Mouse (Mus musculus) lung, embryonic 16.5 days (tissue): Measurements from ENCODE around the gene Ctcfl. TPM values are rescaled to one million over a fixed set of nuclear protein-coding genes. Genes with fewer than 3 reads are reported as not detected.

Source experiments
- ATAC-seq: fragments of 200-750 bp; cut with Nextera tagmentation; 2 replicates; pipeline ENCODE4 v1.8.0; 2017; ENCODE audit warnings: low read depth, mild to moderate bottlenecking, moderate library complexity
- H3K27ac ChIP-seq: fragments of 300-500 bp; sonication (generic); 2 replicates; pipeline ENCODE4 v1.5.1; 2014; ENCODE audit warnings: mild to moderate bottlenecking, control low read depth, low read length
- H3K27me3 ChIP-seq: fragments of 300-500 bp; sonication (generic); 2 replicates; pipeline ENCODE4 v1.6.1; 2014; ENCODE audit warnings: low read depth, low read length, mixed read lengths; ENCODE audit not compliant: control insufficient read depth, insufficient read depth
- H3K36me3 ChIP-seq: fragments of 300-500 bp; sonication (generic); 2 replicates; pipeline ENCODE4 v1.6.1; 2014; ENCODE audit warnings: low read length; ENCODE audit not compliant: control insufficient read depth, insufficient read depth
- H3K4me1 ChIP-seq: fragments of 300-500 bp; sonication (generic); replicated peaks from 2 replicates; pipeline ENCODE4 v1.6.1; 2014; ENCODE audit warnings: low read length, mixed read lengths; ENCODE audit not compliant: control insufficient read depth, insufficient read depth
- H3K4me2 ChIP-seq: fragments of 300-500 bp; sonication (generic); 2 replicates; pipeline ENCODE4 v1.6.1; 2014; ENCODE audit warnings: low read depth, low read length, control low read depth
- H3K4me3 ChIP-seq: fragments of 300-500 bp; sonication (generic); 2 replicates; pipeline ENCODE4 v1.5.1; 2014; ENCODE audit warnings: mild to moderate bottlenecking, low read length, control low read depth
- H3K9ac ChIP-seq: fragments of 300-500 bp; sonication (generic); 2 replicates; pipeline ENCODE4 v1.6.1; 2014; ENCODE audit warnings: low read length, control low read depth
- H3K9me3 ChIP-seq: fragments of 300-500 bp; sonication (generic); 2 replicates; pipeline ENCODE4 v1.6.1; 2016; ENCODE audit warnings: low read length; ENCODE audit not compliant: control insufficient read depth
- WGBS: fragments of 180-500 bp; shearing (Covaris S2); extraction: QIAGEN DNeasy Blood & Tissue Kit; methylation state at CpG from one replicate; pipeline ENCODE4 v1.1.7; 2014; 5-methylcytosine and 5-hydroxymethylcytosine counted together
- polyA plus RNA-seq: library from polyadenylated mRNA; unstranded; fragments of >200 nt; fragmentation: Nextera tagmentation; extraction: Ambion mirVana; gene quantifications from 2 replicates; pipeline ENCODE4 v1.2.1, GENCODE M21; 2015

The Ctcfl gene
- polyA plus RNA-seq: 0.10 and 0.16 TPM in 2 replicates

DNA sequence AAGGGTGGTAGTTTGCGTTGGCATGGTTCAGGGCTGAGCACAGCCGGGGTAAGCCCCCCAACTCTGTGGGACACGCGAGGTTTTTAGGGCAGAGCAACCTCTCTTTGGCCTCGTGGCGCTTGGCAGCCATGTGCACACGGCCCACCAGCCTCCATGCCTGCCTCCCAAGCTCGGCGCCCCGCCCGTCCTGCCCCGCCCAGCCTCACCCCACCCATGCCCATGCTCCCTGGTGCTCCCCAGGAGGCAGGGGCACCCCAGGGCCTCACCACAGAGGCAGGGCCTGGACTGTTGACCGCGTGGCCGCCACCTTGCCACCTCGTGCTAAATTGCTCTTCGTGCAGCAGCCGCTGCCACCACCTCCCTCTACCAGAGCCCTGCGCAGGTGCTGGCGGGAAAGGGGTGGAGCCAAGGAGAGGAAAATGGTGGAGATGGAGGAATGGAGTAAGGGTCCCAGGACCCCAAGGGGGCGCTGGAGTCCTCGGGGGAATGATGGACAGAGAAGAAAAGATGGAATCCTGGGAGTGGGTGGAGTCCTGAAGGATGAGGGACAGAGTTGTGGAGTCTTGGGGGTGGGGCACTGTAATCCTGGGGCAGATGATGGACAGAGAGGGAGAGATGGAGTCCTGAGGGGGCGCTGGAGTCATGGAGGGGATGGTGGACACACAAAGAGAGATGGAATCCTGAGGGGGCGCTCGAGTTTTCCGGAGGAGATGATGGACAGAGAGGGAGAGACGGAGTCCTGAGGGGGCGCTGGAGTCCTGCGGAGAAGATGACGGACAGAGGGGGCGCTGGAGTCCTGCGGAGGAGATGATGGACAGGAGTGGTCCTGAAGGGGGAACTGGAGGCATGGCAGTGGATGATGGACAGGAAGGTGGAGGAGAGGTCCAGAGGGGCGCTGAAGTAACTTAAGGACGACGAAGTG lies at the start of gene Ctcfl:
Gene Ctcfl, minus strand, starts transcription at position 503 of the 922 bp plus-strand sequence.
- no peak for ATAC-seq
- H3K36me3 ChIP-seq: no peaks in the 10 kb centered on the region

GRCm38 (mm10) chr2:173168411-173168851 lies 49.1 kb upstream of the Ctcfl start:
- Histone ChIP-seq H3K27me3 (peaks cover 18% of the 10 kb centered on the region), H3K9me3 (no peaks in the 10 kb centered on the region), H3K4me2 (no peak overlapping the region), H3K4me3 (no peak overlapping the region), H3K27ac (no peak overlapping the region), H3K36me3 (no peaks in the 10 kb centered on the region), H3K9ac (no peak overlapping the region), H3K4me1 (peaks cover 14% of the 10 kb centered on the region)
- 59% methylated on average over 5 of the region's 5 CpGs for WGBS
- ATAC-seq: no peak

More for the DNA sequence above, at the start of gene Ctcfl:
- Histone ChIP-seq H3K4me3 (no peak within 1 kb of the TSS), H3K9me3 (no peaks in the 10 kb centered on the region), H3K27ac (no peak within 1 kb of the TSS), H3K27me3 (no peaks in the 10 kb centered on the region), H3K4me1 (no peaks in the 10 kb centered on the region), H3K9ac (no peak within 1 kb of the TSS), H3K4me2 (no peak within 1 kb of the TSS)
- WGBS: 86% methylated on average over 35 of the region's 35 CpGs

DNA sequence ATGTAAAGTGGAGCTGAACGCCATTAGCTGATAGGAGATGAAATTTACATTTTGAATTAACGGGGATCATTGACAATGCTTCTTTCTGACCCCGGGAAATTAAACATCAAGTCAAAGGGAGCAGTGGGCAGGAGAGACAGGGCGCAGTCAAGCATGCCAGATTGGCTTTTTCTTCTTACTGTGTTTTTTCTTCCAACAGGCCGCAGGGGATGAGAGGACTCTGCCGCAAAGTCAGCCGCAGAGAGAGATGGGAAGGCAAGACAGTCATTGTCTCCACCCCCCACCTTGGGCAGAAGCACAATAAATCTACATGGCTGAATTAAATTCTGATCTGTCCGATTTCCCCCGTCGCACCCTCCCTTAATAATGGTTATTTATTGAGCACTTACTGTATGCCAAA lies 46.0 kb upstream of the Ctcfl start:
- WGBS: 80% methylated on average over 10 of the region's 10 CpGs
- no peak overlapping the region for H3K9ac ChIP-seq
- no peaks in the 10 kb centered on the region for H3K4me1 ChIP-seq
- no peaks in the 10 kb centered on the region for H3K9me3 ChIP-seq
- H3K4me3 ChIP-seq: no peak overlapping the region
- H3K27me3 ChIP-seq: peaks cover under 1% of the 10 kb centered on the region; the same call in 1 of the 2 replicates
- no peak overlapping the region for H3K27ac ChIP-seq
- ATAC-seq: no peak
- no peaks in the 10 kb centered on the region for H3K36me3 ChIP-seq
- H3K4me2 ChIP-seq: no peak overlapping the region

DNA sequence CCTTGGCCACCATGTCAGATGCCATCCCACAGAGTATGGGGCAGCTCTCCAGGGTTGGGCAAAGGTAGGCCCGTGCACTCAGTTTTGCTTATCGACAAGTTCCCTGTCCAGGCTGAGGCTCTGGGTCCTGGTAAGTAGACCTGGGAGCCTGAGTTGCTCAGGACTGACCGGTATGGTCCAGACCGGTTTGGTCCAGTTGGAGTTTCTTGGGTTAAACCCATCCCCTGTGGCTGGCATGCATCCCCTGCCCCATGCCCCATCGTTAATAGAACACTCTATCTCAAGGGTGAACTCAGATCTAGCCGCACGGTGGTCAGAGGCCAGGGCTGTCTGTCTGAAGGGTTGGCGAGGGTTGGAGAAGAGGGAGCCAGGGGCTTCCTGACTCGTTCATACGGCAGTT lies 45.6 kb upstream of the Ctcfl start:
- Histone ChIP-seq H3K9me3 (no peaks in the 10 kb centered on the region), H3K4me2 (no peak overlapping the region), H3K9ac (no peak overlapping the region), H3K4me1 (no peaks in the 10 kb centered on the region), H3K36me3 (no peaks in the 10 kb centered on the region), H3K4me3 (no peak overlapping the region), H3K27ac (no peak overlapping the region), H3K27me3 (no peaks in the 10 kb centered on the region)
- no peak for ATAC-seq
- 80% methylated on average over 10 of the region's 10 CpGs for WGBS

- 0 out of 2 replicates have a peak, but pooled peaks cover 2% of the 10 kb centered on the region for H3K4me1 ChIP-seq
- WGBS: 35% methylated on average over 2 of the region's 2 CpGs
- ATAC-seq: no peak
- no peak overlapping the region for H3K4me2 ChIP-seq
- no peak overlapping the region for H3K4me3 ChIP-seq
- H3K9ac ChIP-seq: no peak overlapping the region
- H3K36me3 ChIP-seq: no peaks in the 10 kb centered on the region
- no peaks in the 10 kb centered on the region for H3K27me3 ChIP-seq
- H3K9me3 ChIP-seq: no peaks in the 10 kb centered on the region
- H3K27ac ChIP-seq: no peak overlapping the region
These were observed 45.0 kb upstream of the Ctcfl start for GRCm38 (mm10) chr2:173164358-173164757.

- Histone ChIP-seq H3K4me3 (no peak overlapping the region), H3K27me3 (no peaks in the 10 kb centered on the region), H3K4me1 (0 out of 2 replicates have a peak, but pooled peaks cover 2% of the 10 kb centered on the region), H3K9me3 (no peaks in the 10 kb centered on the region), H3K4me2 (no peak overlapping the region), H3K27ac (no peak overlapping the region), H3K36me3 (no peaks in the 10 kb centered on the region), H3K9ac (no peak overlapping the region)
- no peak for ATAC-seq
- 70% methylated on average over 8 of the region's 8 CpGs for WGBS
These were observed 44.1 kb upstream of the Ctcfl start for GRCm38 (mm10) chr2:173163380-173163779.

GRCm38 (mm10) chr2:173159354-173160311 lies 40.3 kb upstream of the Ctcfl start:
- Histone ChIP-seq H3K27ac (no peak overlapping the region), H3K4me3 (no peak overlapping the region)
- ATAC-seq: peak; percentile 88

GRCm38 (mm10) chr2:173158390-173159055 lies 39.2 kb upstream of the Ctcfl start:
- Histone ChIP-seq H3K4me2 (no peak overlapping the region), H3K9ac (no peak overlapping the region), H3K27ac (no peak overlapping the region), H3K9me3 (no peaks in the 10 kb centered on the region), H3K36me3 (no peaks in the 10 kb centered on the region), H3K4me1 (0 out of 2 replicates have a peak, but pooled peaks cover 2% of the 10 kb centered on the region), H3K4me3 (no peak overlapping the region), H3K27me3 (no peaks in the 10 kb centered on the region)
- ATAC-seq: no peak
- WGBS: 82% methylated on average over 19 of the region's 19 CpGs

More at GRCm38 (mm10) chr2:173159354-173160311, 40.3 kb upstream of the Ctcfl start:
- WGBS: 41% methylated on average over 24 of the region's 24 CpGs
- H3K27me3 ChIP-seq: no peaks in the 10 kb centered on the region
- 0 out of 2 replicates have a peak, but pooled peaks cover 2% of the 10 kb centered on the region for H3K4me1 ChIP-seq
- H3K9me3 ChIP-seq: no peaks in the 10 kb centered on the region
- no peak overlapping the region for H3K9ac ChIP-seq
- H3K4me2 ChIP-seq: peak overlapping the region; percentile 31; the same call in 1 of the 2 replicates
- H3K36me3 ChIP-seq: no peaks in the 10 kb centered on the region
